Mouse (Mus musculus) forebrain, embryonic 16.5 days (tissue): Measurements from ENCODE around the gene Lck. TPM values are rescaled to one million over a fixed set of nuclear protein-coding genes. Genes with fewer than 3 reads are reported as not detected.
"Not testable (repeated sequence)": the region's sequence is repeated elsewhere in the genome, so short reads cannot be mapped to it uniquely, and the experiment has no call there.

ENCODE experiments used
- ATAC-seq: fragments of 200-750 bp; cut with Nextera tagmentation; 2 replicates; pipeline ENCODE4 v1.8.0; 2017; ENCODE audit warnings: mild to moderate bottlenecking, moderate library complexity
- H3K27ac ChIP-seq: fragments of 300-500 bp; sonication (generic); 2 replicates; pipeline ENCODE4 v1.5.1; 2014; ENCODE audit warnings: low read length, control low read depth
- H3K27me3 ChIP-seq: fragments of 300-500 bp; sonication (generic); replicated peaks from 2 replicates; pipeline ENCODE4 v1.6.1; 2014; ENCODE audit warnings: low read length; ENCODE audit not compliant: control insufficient read depth, insufficient read depth
- H3K36me3 ChIP-seq: fragments of 300-500 bp; sonication (generic); 2 replicates; pipeline ENCODE4 v1.6.1; 2014; ENCODE audit not compliant: control insufficient read depth, insufficient read depth
- H3K4me1 ChIP-seq: fragments of 300-500 bp; sonication (generic); replicated peaks from 2 replicates; pipeline ENCODE4 v1.6.1; 2014; ENCODE audit warnings: low read length; ENCODE audit not compliant: control insufficient read depth, insufficient read depth
- H3K4me2 ChIP-seq: fragments of 300-500 bp; sonication (generic); 2 replicates; pipeline ENCODE4 v1.6.1; 2014; ENCODE audit warnings: mild to moderate bottlenecking, low read length, control low read depth
- H3K4me3 ChIP-seq: fragments of 300-500 bp; sonication (generic); replicated peaks from 2 replicates; pipeline ENCODE4 v1.5.1; 2014; ENCODE audit warnings: mild to moderate bottlenecking, low read length, control low read depth
- H3K9ac ChIP-seq: fragments of 300-500 bp; sonication (generic); replicated peaks from 2 replicates; pipeline ENCODE4 v1.6.1; 2014; ENCODE audit warnings: low read depth, low read length, control low read depth
- H3K9me3 ChIP-seq: fragments of 300-500 bp; sonication (generic); 2 replicates; pipeline ENCODE4 v1.6.1; 2016; ENCODE audit warnings: low read length; ENCODE audit not compliant: control insufficient read depth
- WGBS: fragments of 180-500 bp; shearing (Covaris S2); extraction: QIAGEN DNeasy Blood & Tissue Kit; methylation state at CpG from one replicate; pipeline ENCODE4 v1.1.7; 2014; 5-methylcytosine and 5-hydroxymethylcytosine counted together
- polyA plus RNA-seq: library from polyadenylated mRNA; unstranded; fragments of >200 nt; fragmentation: Nextera tagmentation; extraction: Ambion mirVana; gene quantifications from 2 replicates; pipeline ENCODE4 v1.2.1, GENCODE M21; 2015

Lck gene
- polyA plus RNA-seq, 1 experiment from 2014 or later, result 11.1 TPM

DNA sequence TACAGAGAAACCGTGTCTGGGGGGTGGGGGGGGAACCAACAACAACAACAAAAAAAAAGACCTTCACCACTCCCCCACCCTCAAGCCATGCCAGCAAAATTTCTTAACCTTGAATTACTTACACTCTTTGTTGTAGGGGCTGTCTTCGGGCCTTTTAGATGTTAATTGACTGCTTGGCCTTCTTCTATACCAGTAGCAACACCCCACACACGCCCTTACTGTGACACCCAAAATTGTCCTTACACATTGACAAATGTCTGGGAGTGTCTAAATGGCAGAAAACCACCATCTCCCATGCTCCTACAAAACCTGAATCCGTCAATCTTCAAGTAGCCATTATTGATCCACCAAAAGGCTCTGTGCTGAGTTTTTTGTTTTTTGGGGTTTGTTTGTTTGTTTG lies 29.3 kb downstream of the Lck start:
- WGBS, result 86% methylated on average over 4 of the region's 4 CpGs
- Histone ChIP-seq H3K36me3 (no peaks in the 10 kb centered on the region), H3K9ac (no peak overlapping the region), H3K27ac (no peak overlapping the region), H3K4me2 (no peak overlapping the region), H3K27me3 (no peaks in the 10 kb centered on the region), H3K9me3 (no peaks in the 10 kb centered on the region), H3K4me1 (peaks cover 12% of the 10 kb centered on the region), H3K4me3 (no peak overlapping the region)
- ATAC-seq, result no peak

DNA sequence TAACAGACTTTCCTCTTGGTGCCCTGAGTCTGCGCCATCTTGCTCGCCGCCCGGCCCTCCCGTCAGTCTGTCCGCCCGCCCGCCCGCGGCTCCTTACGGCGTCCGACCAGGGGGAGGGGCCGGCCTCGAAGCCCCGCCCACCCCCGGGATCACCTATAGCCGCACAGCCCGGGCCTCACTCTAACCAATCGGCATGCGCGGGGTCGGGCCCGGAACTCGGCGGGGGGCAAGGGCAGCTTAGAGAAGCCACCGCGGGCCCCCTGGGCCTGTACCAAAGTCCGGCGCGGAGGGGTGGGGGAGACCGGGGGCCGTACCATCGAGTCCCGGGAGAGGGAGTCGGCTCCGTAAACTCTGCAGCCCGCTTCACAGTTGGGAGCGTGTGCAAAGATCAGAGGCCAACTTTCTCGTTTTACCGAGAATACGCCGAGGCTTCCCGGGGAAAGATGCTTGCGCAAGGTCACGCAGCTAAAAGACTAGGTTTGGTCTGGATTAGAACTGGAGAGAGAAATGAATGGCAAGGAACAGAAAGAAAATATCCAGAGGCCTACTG lies 30.8 kb downstream of the Lck start, which contains the start of gene Hdac1:
Hdac1 (minus strand) TSS at position 122 of the 550 bp plus-strand sequence.
- Histone ChIP-seq H3K9ac (peak within 1 kb of the TSS; percentile 90), H3K27ac (peak within 1 kb of the TSS; percentile 77), H3K4me1 (peaks cover 12% of the 10 kb centered on the region), H3K9me3 (no peaks in the 10 kb centered on the region), H3K4me2 (peak within 1 kb of the TSS; percentile 85), H3K4me3 (peak within 1 kb of the TSS; percentile 90), H3K36me3 (no peaks in the 10 kb centered on the region), H3K27me3 (no peaks in the 10 kb centered on the region)
- ATAC-seq, result peak; percentile 100
- WGBS, result under 1% methylated on average over 43 of the region's 46 CpGs

DNA sequence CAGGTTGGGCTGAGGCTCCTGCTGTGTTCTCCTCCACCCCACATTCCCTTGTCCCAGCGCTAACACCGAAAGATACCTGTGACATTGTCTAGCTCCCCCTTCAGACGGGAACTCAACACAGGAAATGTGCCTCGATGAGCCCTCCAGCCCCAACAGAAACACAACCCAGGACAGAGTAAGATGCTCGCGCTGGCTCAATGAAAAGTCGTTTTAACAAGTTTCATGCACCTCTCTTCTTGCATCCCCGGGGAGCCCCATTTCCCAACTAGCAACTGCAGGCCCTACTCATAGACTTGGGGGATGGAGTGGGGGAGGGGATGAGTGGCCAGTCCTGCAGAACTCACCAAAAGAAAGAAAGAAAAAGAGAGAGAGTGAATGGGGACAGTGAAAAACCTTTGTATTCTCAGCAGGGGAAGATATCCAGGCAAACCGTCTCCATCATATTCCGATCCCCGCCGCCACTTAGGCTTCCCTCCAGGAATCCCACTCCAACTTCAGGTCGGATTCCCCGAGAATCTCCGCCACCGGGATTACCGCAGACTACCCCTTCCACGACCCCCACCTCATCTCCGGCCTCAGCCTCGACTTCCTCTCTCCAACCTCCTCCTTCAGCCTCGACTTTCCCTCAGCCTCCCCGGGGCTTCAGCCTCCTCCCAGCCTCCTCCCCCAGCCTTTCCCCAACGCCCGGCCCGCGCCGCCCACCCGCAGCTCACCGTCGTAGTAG lies 31.4 kb downstream of the Lck start:
- Histone ChIP-seq H3K9me3 (no peaks in the 10 kb centered on the region), H3K4me3 (peak overlapping the region; percentile 90), H3K4me1 (peaks cover 12% of the 10 kb centered on the region), H3K27me3 (no peaks in the 10 kb centered on the region), H3K36me3 (no peaks in the 10 kb centered on the region), H3K4me2 (peak overlapping the region; percentile 85), H3K27ac (peak overlapping the region; percentile 77), H3K9ac (peak overlapping the region; percentile 90)
- ATAC-seq, result no peak
- WGBS, result 2% methylated on average over 30 of the region's 30 CpGs

- Histone ChIP-seq H3K36me3 (no peaks in the 10 kb centered on the region), H3K9me3 (no peaks in the 10 kb centered on the region), H3K4me2 (no peak overlapping the region), H3K4me1 (peaks cover 12% of the 10 kb centered on the region), H3K9ac (no peak overlapping the region), H3K27me3 (no peaks in the 10 kb centered on the region), H3K4me3 (no peak overlapping the region), H3K27ac (no peak overlapping the region)
- ATAC-seq, result no peak
- WGBS, result 90% methylated on average over 6 of the region's 6 CpGs
Measured at GRCm38 (mm10) chr4:129540012-129540411, 33.4 kb downstream of the Lck start.

DNA sequence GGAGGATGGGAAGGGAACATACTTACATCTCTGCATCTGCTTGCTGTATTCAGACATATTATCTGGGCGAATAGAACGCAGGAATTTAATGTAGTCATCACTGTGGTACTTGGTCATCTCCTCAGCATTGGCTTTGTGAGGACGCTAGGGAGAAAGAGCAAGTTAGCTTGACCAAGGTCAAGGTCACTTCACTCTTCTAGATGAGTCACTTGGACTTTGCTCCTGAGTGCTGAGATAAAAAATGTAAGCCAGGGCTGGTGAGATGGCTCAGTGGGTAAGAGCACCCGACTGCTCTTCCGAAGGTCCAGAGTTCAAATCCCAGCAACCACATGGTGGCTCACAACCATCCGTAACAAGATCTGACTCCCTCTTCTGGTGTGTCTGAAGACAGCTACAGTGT lies 44.5 kb downstream of the Lck start:
- H3K4me3 ChIP-seq, H3K27ac ChIP-seq, H3K4me1 ChIP-seq, H3K4me2 ChIP-seq, H3K9ac ChIP-seq, H3K27me3 ChIP-seq, ATAC-seq, H3K9me3 ChIP-seq: not testable (repeated sequence)
- WGBS, result 96% methylated on average over 5 of the region's 6 CpGs
- peaks cover 10% of the 10 kb centered on the region for H3K36me3 ChIP-seq

GRCm38 (mm10) chr4:129525889-129526288 lies 47.6 kb downstream of the Lck start:
- no peak for ATAC-seq
- H3K4me1 ChIP-seq, result no peaks in the 10 kb centered on the region
- no peaks in the 10 kb centered on the region for H3K9me3 ChIP-seq
- no peaks in the 10 kb centered on the region for H3K27me3 ChIP-seq
- no peak overlapping the region for H3K4me3 ChIP-seq
- peaks cover 18% of the 10 kb centered on the region for H3K36me3 ChIP-seq
- no peak overlapping the region for H3K4me2 ChIP-seq
- WGBS, result 93% methylated on average over 3 of the region's 3 CpGs
- no peak overlapping the region for H3K27ac ChIP-seq
- H3K9ac ChIP-seq, result no peak overlapping the region

GRCm38 (mm10) chr4:129525338-129525737 lies 48.1 kb downstream of the Lck start:
- Histone ChIP-seq H3K9me3 (no peaks in the 10 kb centered on the region), H3K4me3 (no peak overlapping the region), H3K27ac (no peak overlapping the region), H3K36me3 (peaks cover 19% of the 10 kb centered on the region), H3K4me2 (no peak overlapping the region), H3K27me3 (no peaks in the 10 kb centered on the region), H3K4me1 (no peaks in the 10 kb centered on the region), H3K9ac (no peak overlapping the region)
- ATAC-seq, result no peak
- 96% methylated on average over 5 of the region's 5 CpGs for WGBS

GRCm38 (mm10) chr4:129518519-129518918 lies 54.9 kb downstream of the Lck start:
- Histone ChIP-seq H3K9me3 (no peaks in the 10 kb centered on the region), H3K36me3 (peaks cover 29% of the 10 kb centered on the region), H3K27ac (no peak overlapping the region), H3K9ac (no peak overlapping the region), H3K4me3 (no peak overlapping the region), H3K27me3 (no peaks in the 10 kb centered on the region), H3K4me1 (peaks cover 18% of the 10 kb centered on the region), H3K4me2 (no peak overlapping the region)
- 94% methylated on average over 8 of the region's 8 CpGs for WGBS
- no peak for ATAC-seq

GRCm38 (mm10) chr4:129516925-129517324 lies 56.5 kb downstream of the Lck start:
- no peak for ATAC-seq

More at GRCm38 (mm10) chr4:129516925-129517324, 56.5 kb downstream of the Lck start:
- Histone ChIP-seq H3K27me3 (no peaks in the 10 kb centered on the region), H3K36me3 (peaks cover 20% of the 10 kb centered on the region), H3K27ac (no peak overlapping the region), H3K9ac (no peak overlapping the region), H3K9me3 (no peaks in the 10 kb centered on the region), H3K4me2 (no peak overlapping the region), H3K4me1 (peaks cover 23% of the 10 kb centered on the region), H3K4me3 (no peak overlapping the region)
- 49% methylated on average over 2 of the region's 2 CpGs for WGBS
